Mouse (Mus musculus) cerebellum, adult 11-12 months (tissue): Measurements from ENCODE around the gene Ahr.

Experiments
- DNase-seq: peaks from one replicate; pipeline ENCODE4 v3.0.0; 2022

Gene Ahr

DNA sequence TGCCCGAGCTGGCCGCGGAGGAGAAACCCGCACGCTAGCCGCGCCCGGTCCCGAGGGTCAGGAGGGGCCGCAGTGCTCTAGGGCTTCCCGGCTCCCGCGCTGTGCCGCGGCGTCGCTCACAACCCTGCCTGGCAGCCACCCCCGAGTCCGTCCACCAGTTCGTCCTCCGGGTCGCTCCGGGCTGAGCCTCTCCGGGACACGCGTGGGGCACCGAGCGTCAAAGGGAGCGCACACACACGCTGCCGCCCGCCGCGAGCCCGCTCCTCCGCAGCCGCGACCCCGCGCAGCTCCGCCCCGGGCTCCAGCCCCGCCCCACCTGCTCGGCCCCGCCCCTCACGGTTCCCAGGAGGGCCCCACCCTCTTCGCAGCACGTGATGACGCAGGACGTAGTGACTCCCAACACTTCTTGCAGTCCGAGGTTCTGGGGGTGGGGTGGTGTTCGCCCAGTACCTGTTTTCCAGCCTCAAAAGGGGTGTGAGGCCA is at the start of gene Ahr:
TSS of gene Ahr (minus strand) at position 285 of the 483 bp plus-strand sequence.
- DNase-seq, result peak; percentile 85

DNA sequence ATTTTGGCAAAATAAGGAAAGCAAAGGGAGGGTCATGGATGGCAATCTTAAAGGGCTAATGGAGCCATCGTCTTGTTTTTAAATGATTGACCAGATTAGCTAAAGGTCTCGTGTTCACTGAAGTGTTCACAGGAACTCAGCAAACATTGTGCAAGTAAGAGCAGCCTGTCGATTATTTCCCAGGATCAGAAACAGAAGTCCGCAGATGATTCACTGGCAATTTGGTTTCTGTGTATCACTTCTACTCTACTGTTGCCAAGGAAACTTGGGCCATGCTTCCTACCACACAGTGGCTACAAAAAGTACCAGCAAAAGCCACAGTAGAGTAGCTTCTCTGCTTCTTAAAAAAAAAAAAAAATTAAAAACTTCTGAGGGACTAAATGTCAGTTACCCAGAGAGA is 44.0 kb upstream of the Ahr start:
- no peak for DNase-seq

DNA sequence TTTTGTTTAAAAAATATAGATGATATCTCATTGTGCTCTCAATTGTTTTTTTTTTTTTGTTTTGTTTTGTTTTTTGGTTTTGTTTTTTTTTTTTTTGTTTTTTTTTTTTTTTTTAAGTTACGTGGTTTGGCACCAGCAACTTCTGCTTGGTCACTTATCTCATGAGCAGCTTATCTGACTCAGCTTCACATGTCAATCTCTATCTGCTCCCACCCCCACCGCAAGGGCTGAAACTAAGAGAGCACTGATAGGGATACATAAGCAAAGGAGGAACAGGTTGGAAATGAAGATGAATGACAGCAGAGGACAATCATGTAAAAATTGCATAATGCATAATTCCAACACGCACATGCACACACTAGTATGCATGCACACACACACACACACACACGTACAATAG is 41.3 kb upstream of the Ahr start:
- DNase-seq, result no peak

DNA sequence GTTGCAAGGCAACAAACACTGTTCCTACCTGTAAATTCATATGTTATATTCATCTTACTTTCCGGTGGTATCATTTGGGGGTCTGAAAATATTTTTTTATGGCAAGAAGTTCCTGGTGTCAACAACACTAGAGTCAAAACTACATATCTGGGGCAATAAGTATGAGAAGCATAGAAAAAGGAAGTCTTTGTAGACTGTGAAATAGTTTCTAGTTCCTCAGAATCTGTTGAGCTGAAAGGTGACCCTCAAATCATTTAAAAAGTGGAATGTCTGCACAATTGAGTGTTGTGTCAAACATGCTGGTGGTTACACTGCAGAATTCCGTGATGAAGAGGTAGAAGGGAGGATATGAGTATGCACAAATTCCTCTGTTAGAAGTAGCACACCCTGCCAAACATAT is 38.9 kb upstream of the Ahr start:
- no peak for DNase-seq

DNA sequence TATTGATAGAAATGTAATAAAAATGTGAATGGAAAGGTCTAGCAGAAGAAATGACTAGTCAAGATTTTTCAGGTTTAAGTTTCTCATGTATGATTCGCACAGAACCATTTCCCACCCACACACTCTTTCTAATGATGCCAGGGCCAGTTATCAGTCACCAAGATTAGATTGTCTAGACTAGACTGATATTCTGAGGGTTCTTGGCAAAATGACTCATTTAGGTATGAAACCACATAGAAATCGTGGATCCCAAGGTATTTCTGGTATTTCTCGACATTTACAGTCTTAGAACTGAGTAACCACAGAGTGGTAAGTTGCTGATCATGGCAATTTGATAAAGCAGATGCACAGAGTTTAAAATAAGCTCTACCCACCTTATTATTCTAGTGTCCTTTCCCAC is 28.0 kb upstream of the Ahr start:
- no peak for DNase-seq

DNA sequence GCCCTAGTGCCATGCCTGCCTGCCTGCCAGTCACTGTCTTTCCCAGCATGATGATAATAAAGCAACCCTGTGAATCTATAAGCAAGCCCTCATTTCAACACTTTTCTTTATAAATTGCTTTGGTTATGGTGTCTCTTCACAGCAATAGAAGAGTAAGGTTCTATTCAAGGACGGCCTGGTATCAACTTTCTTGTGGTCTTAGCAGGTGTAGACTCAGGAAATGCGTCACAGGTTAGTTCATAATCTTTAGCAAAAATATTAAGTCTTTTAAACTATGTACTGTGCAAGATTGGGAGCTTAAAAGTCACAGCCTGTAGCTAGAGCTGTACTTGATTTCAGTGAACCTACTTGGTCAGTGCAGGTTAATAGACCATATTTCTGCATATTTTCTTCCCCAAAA is 24.0 kb upstream of the Ahr start:
- no peak for DNase-seq

DNA sequence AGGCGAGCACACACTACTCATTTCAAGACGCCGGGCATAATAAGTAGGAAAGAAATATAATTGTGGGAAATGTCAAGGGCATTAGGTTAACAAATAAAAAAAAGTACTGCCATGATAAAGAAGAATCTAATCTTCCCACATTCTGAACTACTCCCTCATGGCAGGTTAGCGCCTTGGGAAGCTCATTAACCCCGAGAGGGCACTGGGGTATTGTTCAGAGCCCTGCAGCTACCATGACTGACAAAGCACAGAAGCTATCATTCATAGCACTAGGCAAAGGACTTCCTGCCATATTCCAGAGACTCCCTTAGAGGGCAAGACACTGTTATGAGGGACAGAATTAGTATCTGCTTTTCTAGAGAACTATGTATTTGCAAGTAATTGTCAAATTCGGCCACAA is 21.1 kb upstream of the Ahr start:
- no peak for DNase-seq

DNA sequence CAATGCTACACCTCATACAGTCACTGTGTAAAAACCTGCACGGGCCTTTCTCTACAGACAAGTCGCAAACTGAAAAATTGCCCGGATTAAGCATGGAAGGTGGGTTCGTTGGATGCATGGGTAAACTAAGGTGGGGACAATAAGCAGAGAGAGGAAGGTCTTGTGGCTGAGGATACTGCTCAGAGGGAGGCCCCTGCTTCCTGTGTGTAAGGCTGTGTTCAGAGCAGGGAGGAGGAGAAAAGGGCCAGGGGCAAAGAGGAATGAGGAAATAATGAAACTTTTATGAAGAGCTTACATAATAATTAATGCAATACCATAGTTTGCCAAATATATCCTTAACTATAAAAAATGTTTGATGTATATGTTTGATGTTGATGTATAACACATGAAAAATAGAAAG is 19.5 kb upstream of the Ahr start:
- no peak for DNase-seq

DNA sequence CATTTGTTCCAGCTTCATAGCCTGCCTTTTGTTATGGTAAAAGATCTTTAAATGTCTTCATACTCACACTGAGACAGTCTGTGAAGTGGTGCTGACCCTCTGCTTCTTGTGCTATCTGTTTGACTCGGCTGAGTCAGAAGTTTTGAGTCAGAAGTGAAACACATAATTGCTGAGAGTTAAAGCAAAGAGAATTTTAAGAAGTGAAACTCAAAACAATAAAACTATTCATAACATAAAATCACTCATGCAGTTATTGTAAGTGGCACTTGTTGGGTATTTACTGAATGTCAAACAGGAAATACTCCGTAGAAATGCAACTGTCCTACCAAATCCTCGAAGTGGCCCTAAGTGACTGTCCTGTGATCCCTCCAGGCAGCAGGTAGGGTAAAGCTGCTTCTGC is 18.3 kb upstream of the Ahr start:
- no peak for DNase-seq

DNA sequence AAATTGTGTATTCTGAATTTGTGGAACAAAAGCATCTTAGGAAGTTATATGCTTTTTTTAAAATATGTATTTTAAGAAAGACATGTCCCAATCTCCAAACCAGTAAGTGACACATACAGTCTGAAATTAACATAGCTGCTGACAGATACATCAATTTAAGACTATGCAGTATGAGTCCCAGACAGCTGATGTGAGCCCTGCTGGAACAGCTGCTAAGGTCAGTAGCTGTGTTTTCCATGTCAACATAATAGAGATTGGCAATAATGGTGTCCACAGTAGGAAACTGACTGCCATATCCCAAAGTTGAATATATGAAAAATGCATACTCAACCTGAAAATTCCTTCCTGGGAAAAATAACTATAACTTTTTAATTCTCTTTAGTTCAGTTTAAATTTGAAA is 15.5 kb upstream of the Ahr start:
- no peak for DNase-seq

DNA sequence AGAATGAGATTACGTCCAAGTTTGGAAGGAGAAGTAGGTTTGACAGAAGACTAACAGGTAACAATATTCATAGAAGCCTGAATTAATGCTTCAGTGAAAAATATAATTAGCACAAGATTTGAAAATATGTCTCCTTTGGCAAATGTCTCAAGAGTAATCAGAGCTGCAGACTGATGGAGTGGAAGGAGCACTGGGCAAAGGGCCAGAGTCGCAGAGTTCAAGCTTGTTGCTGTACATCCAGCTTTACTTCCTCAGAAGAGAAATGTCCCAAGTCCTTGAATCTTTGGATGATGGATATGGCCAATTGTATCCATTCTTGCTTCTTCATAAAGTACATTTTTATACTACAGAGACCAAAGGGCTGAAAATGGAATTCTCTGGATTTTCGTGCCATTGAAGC is 8.0 kb upstream of the Ahr start:
- no peak for DNase-seq

DNA sequence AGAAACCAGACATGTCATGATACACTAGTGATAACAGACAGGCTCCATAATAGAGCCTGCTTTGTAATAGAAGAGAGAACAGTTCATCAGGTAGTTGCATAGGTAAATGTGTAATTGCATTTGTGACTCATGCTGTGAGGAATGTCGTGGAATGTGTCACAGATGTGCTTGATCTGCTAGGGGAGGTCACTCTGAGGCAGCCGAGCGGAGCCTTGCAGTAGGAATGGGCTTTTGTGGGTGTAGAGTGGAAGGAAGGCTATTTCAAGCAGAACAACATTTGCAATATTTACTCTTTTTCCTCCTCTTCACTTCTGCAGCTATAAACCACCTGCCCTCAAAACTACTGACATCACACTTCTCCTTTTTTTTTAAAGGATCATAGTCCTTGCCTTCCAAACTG is 4.0 kb upstream of the Ahr start:
- DNase-seq, result no peak

DNA sequence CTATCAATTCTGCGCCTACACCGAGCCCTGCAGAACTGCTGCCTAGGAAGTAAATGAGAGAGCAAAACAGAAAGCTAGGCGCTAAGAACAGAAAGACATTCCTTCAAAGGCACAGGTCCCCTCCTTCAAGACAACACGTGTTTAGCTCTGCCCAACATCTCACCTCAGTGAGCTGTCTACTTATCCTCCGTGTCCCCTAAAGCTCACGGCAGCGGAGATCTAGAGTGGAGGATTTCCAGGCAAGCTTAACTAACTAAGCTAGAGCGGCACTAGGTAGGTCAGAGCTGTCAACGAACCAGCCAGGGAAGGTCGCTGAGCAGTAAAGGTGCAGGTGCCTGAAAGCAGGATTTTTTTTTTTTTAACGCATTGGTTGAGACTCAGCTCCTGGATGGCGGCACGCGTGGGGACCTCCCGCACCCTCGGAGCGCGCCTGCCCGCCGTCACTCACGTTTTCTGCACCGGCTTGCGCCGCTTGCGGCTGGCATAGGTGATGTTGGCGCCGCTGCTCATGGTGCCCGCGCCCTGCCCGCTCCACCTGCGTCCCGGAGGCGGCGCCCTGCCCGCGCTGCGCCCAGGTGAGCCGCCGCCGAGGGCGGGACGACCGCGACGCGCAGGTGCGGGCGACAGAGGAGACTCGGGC is 604 bp downstream of the Ahr start:
- DNase-seq, result no peak

DNA sequence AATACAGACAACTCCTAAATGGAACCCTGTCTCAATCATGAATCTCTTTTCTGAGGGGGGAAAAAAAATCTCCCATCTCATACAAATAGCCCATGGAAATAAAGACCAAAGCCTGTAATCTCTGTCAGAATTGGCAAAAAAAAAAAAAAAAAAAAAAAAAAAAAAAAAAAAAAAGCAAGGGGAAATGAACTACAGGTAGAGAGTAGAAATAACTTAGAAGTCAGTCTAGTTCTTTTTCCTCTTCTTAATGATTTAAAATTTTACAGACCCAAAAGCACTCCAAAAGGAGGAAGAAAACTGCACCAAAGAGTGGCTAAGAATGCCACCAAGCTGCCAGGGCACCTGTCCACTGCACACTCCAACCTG is 1.1 kb downstream of the Ahr start:
- DNase-seq, result no peak

DNA sequence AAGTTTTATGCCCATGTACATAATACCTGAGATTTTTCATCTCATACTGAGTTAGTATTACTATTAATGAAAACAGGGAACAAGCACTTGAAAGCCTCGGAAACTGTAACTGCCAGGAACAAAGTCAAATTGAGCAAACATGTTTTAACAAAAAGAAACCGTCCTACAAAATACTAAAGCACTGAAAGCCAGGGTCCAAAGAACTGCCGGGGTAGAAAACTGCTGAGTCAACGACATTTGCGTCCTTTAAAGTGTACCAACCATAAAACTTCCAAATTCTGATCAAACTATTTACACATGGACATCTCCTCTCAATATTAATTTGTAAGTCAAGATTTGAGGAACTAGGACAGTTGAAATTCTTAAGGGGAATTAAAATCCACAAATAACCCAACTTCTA is 1.7 kb downstream of the Ahr start:
- DNase-seq, result no peak

DNA sequence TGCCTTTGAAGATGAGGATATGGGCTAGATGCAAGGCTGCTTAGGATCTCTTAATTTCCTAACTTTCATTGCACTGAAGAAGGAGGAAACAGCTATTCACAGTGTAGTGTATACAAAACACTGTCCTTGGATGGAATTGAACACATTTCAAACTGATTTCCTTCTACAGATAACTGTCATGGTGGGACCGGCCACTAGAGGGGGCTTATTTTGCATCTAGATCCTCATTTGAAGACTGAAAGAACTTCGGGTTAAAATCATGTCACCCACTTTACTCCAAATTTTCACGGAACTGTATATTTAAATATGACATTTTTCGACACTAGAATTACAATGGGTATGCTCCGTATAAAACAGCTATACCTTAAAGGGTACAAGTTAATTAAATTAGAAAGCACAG is 2.7 kb downstream of the Ahr start:
- peak; percentile 32 for DNase-seq

DNA sequence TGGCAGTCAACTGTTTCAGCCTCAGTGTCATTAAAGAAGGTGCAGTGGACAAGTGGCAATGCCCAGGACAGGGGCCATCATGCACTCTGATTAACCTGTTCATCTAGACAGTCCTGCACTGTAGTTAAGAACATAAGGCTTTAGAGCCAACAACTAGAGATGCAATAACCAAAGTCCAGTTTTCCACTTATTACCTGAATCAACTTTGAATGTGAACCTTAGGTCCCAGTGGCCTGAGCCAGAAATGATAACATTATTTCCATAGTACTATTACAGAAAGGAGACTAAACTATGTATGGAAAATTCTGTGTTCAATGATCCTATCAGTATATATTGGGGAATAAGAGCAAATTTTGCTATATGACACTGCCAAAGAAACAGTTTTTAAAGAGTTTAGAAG is 4.3 kb downstream of the Ahr start:
- no peak for DNase-seq

DNA sequence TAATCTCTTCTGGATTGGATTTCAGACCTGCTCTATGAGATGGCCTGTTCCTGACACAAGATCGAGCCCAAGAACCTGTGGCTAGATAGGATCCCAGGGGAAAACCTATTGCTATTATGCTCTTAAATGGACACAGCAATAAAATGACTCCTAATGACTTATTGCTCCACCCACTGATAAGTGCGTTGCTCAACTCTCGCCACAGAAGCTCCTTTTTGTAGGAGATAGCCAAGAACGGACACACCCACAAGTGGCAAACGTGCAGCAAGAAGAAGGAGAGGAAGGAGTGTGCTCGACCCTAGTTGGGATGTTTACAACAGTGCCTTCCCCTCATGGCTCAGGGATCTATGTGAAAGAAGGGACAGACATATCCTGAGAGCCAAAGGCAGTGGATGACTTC is 7.4 kb downstream of the Ahr start:
- DNase-seq, result no peak

DNA sequence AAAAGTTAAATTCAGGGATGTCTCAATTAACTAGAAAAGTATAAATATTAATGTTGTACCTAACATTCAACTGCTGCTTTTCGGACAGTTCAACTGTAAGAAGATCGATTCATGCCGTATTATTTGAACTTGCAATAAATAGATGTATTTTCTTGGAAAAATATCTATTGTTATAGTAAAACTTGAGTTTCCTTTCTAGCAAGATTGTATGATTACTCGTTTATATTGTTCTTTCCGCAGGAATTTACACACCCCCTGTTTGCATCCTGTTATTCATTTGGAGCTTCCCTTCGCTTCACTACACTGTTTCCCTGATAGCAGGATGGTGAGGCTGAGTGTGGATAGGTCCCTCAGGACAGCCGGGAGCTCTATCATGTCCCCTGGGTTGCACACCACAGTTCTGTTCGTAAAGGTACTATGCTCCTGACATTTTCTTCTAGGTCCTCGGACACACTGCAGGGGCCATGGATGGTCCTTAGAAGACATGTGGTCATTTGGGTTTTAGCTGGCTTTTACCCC is 12.2 kb downstream of the Ahr start:
- DNase-seq, result no peak

DNA sequence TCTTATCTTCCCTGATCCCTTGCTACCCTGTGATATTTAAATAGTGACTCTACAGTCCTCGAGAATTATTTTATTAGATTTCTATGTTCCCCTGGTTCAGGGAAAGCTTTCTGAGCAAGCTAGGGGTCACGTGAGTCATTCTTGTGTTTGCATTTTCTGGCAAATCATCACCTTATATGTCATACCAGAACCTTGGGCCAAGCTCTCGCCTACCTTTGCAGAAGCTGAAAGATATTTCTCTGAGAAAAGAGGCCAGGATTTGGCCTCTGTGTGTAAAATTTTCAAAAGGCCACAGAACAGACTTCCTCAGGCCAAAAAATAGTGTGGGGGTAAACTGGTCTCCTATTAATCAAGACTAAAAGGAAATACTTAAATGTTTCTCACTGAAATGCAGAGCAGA is 19.2 kb downstream of the Ahr start:
- DNase-seq, result no peak

DNA sequence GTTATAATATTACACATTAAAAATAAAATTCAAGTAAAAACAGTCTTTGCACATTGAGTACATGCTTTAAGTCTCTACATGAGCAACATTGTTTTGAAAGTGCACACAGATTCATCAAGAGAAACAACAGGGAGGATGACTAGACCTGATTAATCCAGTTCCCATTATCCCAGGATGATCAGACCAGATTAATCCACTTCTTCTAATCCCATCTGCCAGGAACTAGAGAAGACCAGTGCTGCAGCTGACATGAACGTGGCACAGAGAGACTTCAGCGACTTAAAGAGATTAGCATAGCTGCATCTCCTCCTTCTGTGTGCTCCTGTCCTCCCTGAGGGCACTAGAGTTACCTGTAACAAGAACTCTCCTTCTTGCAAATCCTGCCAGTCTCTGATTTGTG is 20.2 kb downstream of the Ahr start:
- no peak for DNase-seq

DNA sequence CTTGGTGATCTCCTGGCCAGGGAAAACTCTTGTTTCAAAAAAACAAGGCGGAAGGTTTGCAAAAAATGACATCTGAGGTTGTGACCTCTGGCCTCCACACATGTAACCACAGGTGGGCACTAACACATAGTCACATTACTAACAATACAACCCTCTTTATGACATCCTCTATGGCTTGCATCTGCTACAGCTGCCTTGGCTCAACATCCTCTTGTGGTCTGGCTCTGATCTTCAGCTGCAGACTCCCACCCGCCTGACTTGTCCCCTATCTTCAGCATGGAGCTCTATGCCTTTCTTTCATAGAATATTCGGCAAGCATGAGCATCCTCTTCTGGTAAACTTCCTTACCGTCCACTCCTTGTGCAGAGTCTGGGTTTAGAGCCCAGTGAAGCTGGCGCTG is 24.1 kb downstream of the Ahr start:
- DNase-seq, result no peak

DNA sequence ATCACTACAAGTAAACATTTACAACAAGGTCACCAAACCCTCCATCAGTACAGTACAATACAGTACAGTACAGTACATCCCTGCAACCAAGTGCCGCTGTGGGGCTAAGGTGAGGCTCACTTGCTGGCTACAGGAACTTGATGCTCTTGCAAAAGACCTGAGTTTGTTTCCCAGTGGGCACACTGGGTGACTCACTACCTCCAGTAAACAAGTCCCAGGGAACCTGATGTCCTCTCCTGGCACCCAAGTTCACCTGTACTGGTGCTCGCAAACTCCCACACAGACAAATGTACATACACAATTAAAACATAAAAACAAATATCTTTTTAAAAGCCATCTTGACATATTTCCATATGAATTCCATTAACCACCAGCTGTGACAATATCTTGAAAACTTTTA is 28.5 kb downstream of the Ahr start:
- DNase-seq, result no peak

DNA sequence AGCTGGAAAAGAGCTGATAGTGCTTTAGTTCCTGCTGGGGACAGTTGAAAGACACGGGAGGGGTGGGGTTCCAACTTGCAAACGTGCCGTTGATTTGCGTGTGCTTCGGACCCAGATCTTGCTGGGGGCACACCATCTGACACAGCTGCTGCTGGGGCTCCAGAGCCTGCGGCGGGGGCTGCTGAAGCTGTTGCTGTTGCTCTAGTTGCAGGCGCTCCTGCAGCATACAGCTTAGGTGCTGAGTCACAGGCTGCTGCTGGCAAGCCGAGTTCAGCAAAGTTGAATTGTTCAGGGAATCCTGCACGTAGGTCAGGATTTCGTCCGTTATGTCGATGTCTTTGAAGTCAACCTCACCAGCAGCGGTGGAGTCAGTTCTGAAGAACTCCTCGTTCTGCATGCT is 30.8 kb downstream of the Ahr start:
- no peak for DNase-seq

DNA sequence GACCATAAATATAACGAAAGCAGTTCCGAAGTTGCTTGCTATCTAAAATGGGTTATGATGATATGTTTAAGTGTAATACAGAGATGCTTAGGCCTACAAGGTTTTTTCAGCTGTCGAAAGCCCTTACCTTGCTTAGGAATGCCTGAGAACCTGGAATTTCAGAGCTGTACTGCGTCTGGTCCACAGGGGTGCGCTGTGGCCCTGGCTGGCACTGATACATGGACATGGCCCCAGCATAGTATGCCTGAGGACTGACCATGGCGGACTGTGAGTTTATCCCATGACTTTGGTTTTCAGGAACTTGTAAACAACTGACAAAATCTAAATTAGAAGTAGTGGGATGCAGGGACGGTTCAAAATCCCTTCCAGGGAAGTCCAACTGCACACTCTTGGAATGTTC is 31.3 kb downstream of the Ahr start:
- no peak for DNase-seq

DNA sequence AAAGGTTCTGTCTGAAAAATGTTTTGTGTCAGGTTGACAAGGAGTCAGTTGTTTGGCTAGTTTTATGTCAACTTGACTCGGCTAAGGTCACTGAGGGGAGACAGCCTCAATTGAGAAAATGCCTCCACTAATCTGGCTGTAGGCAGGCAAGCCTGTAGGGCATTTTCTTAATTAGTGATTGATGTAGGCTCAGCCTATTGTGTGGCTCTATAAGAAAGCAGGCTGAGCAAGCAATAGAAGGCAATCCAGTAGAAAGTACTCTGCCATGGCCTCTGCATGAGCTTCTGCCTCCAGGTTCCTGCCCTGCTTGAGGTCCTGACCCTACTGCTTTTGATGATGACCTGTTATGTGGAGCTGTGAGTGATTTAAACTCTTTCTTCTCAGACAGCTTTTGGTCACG is 33.4 kb downstream of the Ahr start:
- DNase-seq, result no peak
